Mouse (Mus musculus) spleen, postnatal 4 days (tissue): ENCODE measurements at regions not wholly inside any gene's neighbourhood (a gene's known extent, or its start where the extent isn't known, plus 50 kb on each side); places are given as distances from the start of the nearest gene placed in this dataset.

Source experiments
- DNase-seq, 2 experiments: peaks; one replicate each; pipeline ENCODE4 v3.0.0; 2022; ENCODE audit warnings: low spot score in 2 of 2

DNA sequence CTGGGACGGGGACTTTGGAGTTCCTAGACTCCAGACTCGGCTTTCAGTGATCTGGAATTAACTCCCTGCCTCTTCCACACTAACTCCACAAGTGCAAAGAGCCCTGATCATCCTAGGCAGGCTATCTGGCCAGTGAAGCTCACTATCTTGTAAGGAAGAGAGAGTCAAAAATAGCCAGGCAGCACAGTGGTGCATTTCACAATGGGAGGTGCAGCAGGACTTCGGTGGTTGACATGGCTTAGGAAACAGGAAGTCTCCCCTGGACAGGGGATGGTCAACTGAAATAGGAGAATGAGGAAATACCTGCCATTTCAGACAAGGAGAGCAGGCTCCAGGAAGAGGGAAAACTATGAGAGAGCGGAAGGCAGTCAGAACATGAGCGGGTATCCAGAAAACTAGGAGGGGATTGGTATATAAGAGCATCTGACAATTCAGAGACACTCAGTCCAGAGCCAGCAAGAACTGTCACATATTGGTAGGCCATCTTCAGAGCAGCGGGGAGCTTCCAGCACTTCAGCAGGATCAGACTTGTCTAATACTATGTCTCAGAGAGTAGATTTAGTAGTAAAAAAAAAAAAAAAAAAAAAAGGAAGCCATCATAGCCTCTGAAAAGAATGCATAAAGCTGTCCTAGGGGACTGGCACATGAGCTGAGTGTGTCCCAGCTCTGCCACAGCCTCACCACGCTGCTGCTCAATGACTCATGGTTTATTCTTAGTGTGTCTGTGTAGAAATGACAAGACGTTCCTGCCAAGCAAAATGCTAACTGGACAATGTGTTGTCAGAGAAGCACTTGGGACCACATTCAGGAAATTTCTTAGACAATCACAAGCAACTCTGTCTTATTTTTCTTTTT is 184.5 kb upstream of the Cpeb2 start:
- DNase-seq = no peak

- DNase-seq = no peak
Measured at GRCm38 (mm10) chr5:43049381-43050301, 183.3 kb upstream of the Cpeb2 start.

DNA sequence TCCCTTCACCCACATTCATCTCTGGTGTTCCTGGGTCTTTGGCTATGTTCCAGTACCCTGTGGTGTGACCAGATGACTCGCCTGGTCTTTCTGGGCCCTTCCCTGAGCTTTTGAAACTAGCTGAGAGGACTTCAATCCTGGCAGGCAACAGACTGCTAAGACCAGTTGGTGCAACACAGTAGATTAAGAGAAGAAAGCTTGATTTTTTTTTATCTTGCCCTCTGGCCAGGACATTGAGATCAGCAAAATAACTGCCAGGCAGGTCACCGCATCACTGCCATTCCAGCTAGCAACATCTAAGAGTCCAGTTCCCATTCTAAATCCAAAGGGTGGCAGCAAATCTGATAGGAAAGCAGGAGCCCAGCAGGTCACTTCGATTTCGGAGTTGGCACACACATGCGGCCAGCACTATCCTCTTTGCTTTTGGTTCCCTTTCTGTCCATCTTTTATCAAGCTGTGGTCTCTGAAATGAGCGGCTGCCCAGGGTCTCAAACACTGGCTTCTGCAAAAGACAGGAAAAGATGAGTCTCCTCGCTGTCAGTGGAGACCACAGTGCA is 181.9 kb upstream of the Cpeb2 start:
- no peak for DNase-seq

GRCm38 (mm10) chr5:43052668-43053067 is 180.3 kb upstream of the Cpeb2 start:
- DNase-seq = no peak

DNA sequence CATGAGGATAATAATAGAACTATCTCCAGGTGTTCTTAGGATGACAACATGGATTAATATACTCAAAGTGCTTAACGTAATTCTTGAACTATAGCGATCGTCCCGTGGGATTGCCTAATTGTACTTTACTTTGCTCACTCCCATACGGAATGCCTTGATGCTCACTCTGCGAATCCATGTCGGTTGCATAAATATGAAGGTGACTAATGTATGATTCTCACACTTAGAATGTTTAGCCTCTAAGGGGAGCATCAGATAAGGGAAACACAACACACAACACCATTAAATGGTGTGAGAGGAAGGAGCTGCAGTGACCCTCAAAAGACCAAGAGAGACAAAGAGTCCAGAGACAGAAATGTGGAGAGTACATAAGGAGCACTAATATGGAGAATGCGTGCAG is 178.4 kb upstream of the Cpeb2 start:
- no peak for DNase-seq

- DNase-seq = no peak
Measured at GRCm38 (mm10) chr5:43055111-43055710, 177.8 kb upstream of the Cpeb2 start.

DNA sequence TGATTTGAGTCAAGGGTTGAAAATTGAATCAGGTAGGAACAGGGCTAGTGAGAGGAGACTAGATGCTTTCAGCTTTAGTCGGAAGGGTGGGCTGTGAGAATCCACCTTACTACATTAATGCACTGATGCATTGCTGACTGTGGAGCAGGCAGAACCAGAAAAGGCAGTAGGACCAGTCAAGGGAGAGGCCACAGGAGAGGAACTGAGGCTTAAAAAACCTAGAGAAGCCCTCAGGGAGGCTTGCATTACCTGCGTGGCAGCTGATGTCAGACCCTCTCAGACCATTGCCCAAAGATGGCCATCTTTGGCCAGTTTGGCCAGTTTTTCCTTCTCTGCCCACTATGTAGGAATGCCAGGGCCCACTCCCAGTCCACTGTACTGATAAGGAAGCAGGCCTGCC is 176.5 kb upstream of the Cpeb2 start:
- no peak for DNase-seq

DNA sequence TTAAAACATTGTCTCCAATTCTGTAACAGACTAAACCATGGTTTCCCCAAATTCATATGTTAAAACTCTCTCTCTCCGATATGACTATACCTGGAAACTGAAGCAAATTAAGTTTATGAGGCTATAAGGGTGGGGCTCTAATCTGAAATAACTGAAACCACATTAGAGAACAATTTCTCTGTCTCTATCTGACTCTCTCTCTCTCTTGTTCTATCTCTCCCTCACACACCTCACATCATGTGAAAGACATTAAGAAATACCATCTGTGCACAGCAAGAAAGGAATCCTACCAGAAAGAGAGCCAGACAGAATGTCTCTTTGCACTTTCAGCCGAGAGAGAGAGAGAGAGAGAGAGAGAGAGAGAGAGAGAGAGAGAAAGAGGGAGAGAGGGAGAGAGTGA is 171.7 kb upstream of the Cpeb2 start:
- no peak for DNase-seq

- no peak for DNase-seq
Measured at GRCm38 (mm10) chr5:43061797-43062391, 171.1 kb upstream of the Cpeb2 start.

- no peak for DNase-seq
Measured at GRCm38 (mm10) chr5:43062499-43062898, 170.5 kb upstream of the Cpeb2 start.

DNA sequence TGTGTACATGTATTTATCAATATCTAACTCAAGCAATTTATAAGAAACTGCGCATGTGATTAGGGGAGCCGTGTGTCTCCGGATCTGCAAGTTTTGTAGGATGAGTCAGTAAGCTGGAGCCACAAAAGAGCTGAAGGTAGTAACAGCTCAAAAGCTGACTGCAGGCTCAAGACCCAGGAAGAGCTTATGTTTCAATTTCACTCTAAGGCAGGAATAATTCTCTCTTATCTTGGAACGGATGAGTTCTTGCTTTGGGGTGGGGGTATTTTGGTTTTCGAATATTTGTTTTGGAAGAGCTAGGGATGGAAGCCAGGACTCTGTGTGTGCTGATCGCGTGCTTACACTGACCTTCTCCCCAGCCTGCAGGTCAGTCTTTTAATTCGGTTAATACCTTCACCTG is 169.6 kb upstream of the Cpeb2 start:
- DNase-seq = no peak

DNA sequence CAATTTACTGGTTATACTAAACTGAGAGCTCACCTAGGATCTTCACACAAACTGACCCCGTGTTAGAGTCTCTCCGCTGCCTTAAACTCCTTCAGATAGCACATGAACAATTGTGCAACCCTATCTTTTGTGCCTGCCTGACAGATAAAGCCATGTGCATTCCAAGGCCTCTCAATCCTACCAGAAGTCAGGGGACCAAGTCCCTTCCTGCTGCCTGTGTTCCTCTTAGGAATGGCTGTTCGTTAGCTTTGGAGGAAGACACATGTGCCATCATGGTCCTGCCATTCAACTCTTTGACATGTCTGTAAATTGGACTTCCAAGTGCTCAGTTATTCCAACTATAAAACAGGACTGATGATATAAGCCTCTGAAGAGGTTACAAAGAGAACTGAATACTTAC is 161.4 kb upstream of the Cpeb2 start:
- DNase-seq = no peak

- DNase-seq = no peak
Measured at GRCm38 (mm10) chr5:43072340-43072739, 160.6 kb upstream of the Cpeb2 start.

GRCm38 (mm10) chr5:43074536-43074935 is 158.4 kb upstream of the Cpeb2 start:
- DNase-seq = no peak

- DNase-seq = no peak
Measured at GRCm38 (mm10) chr5:43080252-43080651, 152.7 kb upstream of the Cpeb2 start.

DNA sequence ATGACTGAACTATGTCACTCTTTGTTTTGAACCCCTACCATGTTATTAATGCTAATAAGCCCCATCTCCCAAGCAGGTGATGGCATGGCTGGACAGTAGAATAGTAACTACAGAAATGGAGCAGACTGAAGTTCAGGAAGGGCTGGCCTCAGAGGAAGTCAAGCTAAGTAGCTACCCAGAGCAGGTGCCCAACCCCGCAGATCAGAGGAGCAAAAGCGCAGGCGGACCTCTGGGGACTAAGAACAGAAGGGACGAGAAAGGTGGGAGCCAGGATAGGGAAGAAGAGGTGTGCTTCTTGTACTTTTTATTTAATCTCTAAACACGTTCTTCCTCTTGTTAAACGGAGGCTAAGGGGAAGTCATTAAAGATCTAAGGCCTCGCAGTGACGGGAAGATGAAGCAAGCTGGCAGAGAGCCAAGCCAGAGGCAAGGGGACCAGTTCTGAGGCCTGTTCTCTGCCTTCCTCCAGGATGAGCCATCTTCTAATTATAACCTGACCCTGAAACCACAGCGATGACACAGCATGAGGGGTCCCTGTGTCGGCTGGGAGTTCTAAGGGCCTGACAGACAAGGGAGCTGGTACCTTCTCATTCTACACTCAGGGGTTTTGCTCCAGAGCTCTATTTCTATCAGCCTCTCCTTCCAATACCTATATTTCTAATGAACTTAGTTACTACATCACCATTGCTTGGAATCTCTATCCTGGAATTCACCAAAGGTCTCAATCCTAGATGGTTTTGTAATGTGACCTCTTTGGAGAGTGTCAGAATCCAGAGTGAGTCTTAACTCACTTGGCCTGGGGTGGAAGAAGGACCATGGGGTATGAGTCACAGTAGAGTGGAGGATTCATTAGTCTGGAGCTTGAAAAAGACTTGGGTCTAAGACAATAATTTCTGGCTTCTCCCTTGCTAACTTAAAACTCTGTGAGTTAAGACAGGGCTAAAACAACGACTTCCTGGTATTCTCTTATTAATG is 151.1 kb upstream of the Cpeb2 start:
- DNase-seq = peak in 1 of 2 experiments; percentile 18

GRCm38 (mm10) chr5:43087077-43087476 is 145.9 kb upstream of the Cpeb2 start:
- no peak for DNase-seq

GRCm38 (mm10) chr5:43087907-43088387 is 145.0 kb upstream of the Cpeb2 start:
- DNase-seq = no peak

GRCm38 (mm10) chr5:43088650-43089397 is 144.1 kb upstream of the Cpeb2 start:
- no peak for DNase-seq

GRCm38 (mm10) chr5:43089475-43089874 is 143.5 kb upstream of the Cpeb2 start:
- no peak for DNase-seq
